Mouse (Mus musculus): ENCODE data around the gene Wdr64.

The Wdr64 gene

GRCm38 (mm10) chr1:175698293-175698692 is at the start of gene Wdr64:
TSS of gene Wdr64 (plus strand) at chr1:175698593.
- no peak for DNase-seq (ENCODE audit: extremely low read depth, low read depth, low spot score)

GRCm38 (mm10) chr1:175648615-175649014 is 49.8 kb upstream of the Wdr64 start:
- no peak for DNase-seq (ENCODE audit: extremely low read depth, low read depth, low spot score)

- DNase-seq (ENCODE audit: extremely low read depth, low read depth, low spot score): no peak
These were observed 38.5 kb upstream of the Wdr64 start for GRCm38 (mm10) chr1:175659900-175660299.

GRCm38 (mm10) chr1:175668666-175669405 is 29.6 kb upstream of the Wdr64 start:
- no peak for DNase-seq (ENCODE audit: extremely low read depth, low read depth, low spot score)

- no peak for DNase-seq (ENCODE audit: extremely low read depth, low read depth, low spot score)
These were observed 28.9 kb upstream of the Wdr64 start for GRCm38 (mm10) chr1:175669456-175669855.

- no peak for DNase-seq (ENCODE audit: extremely low read depth, low read depth, low spot score)
These were observed 28.4 kb upstream of the Wdr64 start for GRCm38 (mm10) chr1:175670042-175670441.

GRCm38 (mm10) chr1:175671626-175672025 is 26.8 kb upstream of the Wdr64 start:
- DNase-seq (ENCODE audit: extremely low read depth, low read depth, low spot score): no peak

GRCm38 (mm10) chr1:175673563-175674325 is 24.6 kb upstream of the Wdr64 start:
- no peak for DNase-seq (ENCODE audit: extremely low read depth, low read depth, low spot score)

- no peak for DNase-seq (ENCODE audit: extremely low read depth, low read depth, low spot score)
These were observed 23.3 kb upstream of the Wdr64 start for GRCm38 (mm10) chr1:175675116-175675515.

- no peak for DNase-seq (ENCODE audit: extremely low read depth, low read depth, low spot score)
These were observed 20.9 kb upstream of the Wdr64 start for GRCm38 (mm10) chr1:175677459-175677858.

GRCm38 (mm10) chr1:175680995-175681394 is 17.4 kb upstream of the Wdr64 start:
- DNase-seq (ENCODE audit: extremely low read depth, low read depth, low spot score): no peak

GRCm38 (mm10) chr1:175691686-175692245 is 6.6 kb upstream of the Wdr64 start:
- DNase-seq (ENCODE audit: extremely low read depth, low read depth, low spot score): no peak

- peak; percentile 93 for DNase-seq (ENCODE audit: extremely low read depth, low read depth, low spot score)
These were observed 6.0 kb upstream of the Wdr64 start, which contains the start of the genes Opn3 and Chml for GRCm38 (mm10) chr1:175692246-175692996. TSS of gene Opn3 (minus strand) at chr1:175692776. TSS of gene Chml (minus strand) at chr1:175692901.

- no peak for DNase-seq (ENCODE audit: extremely low read depth, low read depth, low spot score)
These were observed 5.4 kb upstream of the Wdr64 start for GRCm38 (mm10) chr1:175692997-175693361.

- no peak for DNase-seq (ENCODE audit: extremely low read depth, low read depth, low spot score)
These were observed 4.9 kb upstream of the Wdr64 start for GRCm38 (mm10) chr1:175693429-175693960.

GRCm38 (mm10) chr1:175699375-175699774 is 982 bp downstream of the Wdr64 start:
- DNase-seq (ENCODE audit: extremely low read depth, low read depth, low spot score): no peak

GRCm38 (mm10) chr1:175699796-175700195 is 1.4 kb downstream of the Wdr64 start:
- DNase-seq (ENCODE audit: extremely low read depth, low read depth, low spot score): no peak

- DNase-seq (ENCODE audit: extremely low read depth, low read depth, low spot score): no peak
These were observed 2.8 kb downstream of the Wdr64 start for GRCm38 (mm10) chr1:175701145-175701544.

GRCm38 (mm10) chr1:175707599-175707998 is 9.2 kb downstream of the Wdr64 start:
- no peak for DNase-seq (ENCODE audit: extremely low read depth, low read depth, low spot score)

- no peak for DNase-seq (ENCODE audit: extremely low read depth, low read depth, low spot score)
These were observed 9.6 kb downstream of the Wdr64 start for GRCm38 (mm10) chr1:175708013-175708412.

GRCm38 (mm10) chr1:175712338-175712909 is 14.0 kb downstream of the Wdr64 start:
- DNase-seq (ENCODE audit: extremely low read depth, low read depth, low spot score): no peak
